Mouse (Mus musculus) adrenal gland, adult (tissue): Measurements from ENCODE around the gene Nup188.

Experiments
- DNase-seq, 2 experiments: peaks; one replicate each; pipeline ENCODE4 v3.0.0; 2022 to 2023; ENCODE audit warnings: low spot score in 1 of 2; ENCODE audit not compliant: inconsistent age in 2 of 2

Nup188 gene

GRCm38 (mm10) chr2:30256616-30257350 is 29.4 kb upstream of the Nup188 start:
- DNase-seq: peak in 1 of 2 experiments; percentile 27

DNA sequence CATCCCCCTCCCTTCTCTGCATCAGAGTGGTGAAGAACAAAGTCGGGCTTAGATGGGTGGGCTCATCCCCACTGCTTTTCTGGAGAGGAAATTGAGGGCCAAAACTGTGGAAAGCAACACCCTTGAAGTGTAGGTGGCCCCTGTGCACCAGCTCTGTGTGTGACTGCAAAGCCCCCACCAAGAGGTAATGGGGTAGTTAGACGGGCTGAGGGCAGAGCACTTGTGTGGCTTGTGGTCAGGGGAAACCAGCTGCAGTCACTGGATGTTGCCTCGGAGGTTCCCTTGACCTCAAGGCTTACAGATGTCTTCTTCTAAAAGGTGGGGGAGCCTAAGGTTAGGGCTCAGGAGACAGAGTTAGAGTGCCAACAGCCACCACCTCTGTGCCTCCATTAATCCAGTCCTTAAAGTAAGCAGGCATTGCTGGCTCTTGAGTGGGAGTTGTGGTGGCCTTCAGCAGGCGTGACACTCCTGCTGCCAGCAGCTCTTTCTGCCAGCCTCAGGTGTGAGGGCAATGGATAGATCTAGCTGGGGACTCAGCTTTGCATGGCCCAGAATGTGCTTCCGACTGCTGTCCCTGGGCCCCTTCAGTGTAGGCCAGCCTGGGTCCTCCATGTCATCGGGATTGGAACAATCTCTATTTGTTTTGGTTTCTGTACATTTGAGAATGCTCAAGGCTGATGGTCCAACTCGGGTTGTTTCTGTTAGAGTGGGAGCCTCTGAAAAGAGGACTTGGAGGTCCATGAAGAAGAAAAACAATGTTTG is 28.3 kb upstream of the Nup188 start:
- peak in 1 of 2 experiments; percentile 36 for DNase-seq

GRCm38 (mm10) chr2:30258600-30258999 is 27.6 kb upstream of the Nup188 start:
- peak; percentile 61 to 73 for DNase-seq

- DNase-seq: peak in 1 of 2 experiments; percentile 39
Observed at GRCm38 (mm10) chr2:30259131-30260064, 26.8 kb upstream of the Nup188 start.

GRCm38 (mm10) chr2:30261064-30261736 is 25.0 kb upstream of the Nup188 start:
- DNase-seq: peak in 1 of 2 experiments; percentile 41

GRCm38 (mm10) chr2:30261921-30262839 is 24.0 kb upstream of the Nup188 start:
- DNase-seq: peak in 1 of 2 experiments; percentile 42

DNA sequence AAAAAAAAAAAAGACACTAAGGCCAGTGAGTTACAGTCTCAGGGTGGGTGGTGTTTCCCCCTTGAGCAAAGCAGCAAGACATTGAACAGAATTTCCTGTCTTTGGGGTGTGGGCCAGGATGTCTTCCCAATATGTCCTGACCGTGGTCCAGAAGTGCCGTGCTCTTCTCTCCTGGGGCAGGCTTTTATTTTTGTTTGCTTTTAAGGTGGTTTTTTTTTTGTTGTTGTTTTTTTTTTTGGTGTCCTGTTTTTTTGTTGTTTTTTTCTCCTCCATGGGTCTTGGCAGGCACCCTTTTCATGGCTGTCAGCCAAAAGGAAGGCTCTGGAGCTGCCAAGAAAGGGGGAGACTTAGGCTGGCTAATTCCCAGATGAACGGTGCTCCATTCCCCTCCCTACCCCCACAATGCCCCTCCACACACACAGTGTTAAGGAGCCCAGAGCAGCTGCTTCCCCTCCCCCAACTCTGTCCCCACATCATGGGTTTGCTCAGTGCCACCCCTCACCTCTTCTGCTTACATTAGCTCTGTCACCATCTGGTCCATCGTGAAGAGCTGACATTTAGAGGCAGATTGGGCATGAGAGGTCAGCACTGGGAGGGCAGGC is 23.3 kb upstream of the Nup188 start:
- peak; percentile 65 to 88 for DNase-seq

DNA sequence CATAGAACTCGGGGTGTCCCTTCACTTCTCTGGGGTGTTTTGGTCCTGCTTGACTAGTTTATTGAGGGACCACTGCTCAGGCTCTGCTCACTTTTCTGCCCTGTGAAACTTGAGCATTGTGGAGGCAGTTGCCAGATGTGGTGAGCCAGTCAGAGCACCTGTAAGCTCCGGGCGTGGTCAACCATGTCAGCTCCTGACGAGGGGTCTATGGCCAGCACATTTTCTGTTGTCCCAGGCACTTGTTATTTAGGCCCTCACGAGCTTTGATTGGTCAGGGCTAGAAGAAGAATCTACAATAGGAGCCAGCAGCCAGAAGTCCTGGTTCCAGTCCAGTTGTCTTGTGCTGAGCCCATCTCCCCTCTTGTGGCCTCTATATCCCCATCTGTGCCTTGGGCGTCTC is 22.4 kb upstream of the Nup188 start:
- DNase-seq: peak in 1 of 2 experiments; percentile 42

DNA sequence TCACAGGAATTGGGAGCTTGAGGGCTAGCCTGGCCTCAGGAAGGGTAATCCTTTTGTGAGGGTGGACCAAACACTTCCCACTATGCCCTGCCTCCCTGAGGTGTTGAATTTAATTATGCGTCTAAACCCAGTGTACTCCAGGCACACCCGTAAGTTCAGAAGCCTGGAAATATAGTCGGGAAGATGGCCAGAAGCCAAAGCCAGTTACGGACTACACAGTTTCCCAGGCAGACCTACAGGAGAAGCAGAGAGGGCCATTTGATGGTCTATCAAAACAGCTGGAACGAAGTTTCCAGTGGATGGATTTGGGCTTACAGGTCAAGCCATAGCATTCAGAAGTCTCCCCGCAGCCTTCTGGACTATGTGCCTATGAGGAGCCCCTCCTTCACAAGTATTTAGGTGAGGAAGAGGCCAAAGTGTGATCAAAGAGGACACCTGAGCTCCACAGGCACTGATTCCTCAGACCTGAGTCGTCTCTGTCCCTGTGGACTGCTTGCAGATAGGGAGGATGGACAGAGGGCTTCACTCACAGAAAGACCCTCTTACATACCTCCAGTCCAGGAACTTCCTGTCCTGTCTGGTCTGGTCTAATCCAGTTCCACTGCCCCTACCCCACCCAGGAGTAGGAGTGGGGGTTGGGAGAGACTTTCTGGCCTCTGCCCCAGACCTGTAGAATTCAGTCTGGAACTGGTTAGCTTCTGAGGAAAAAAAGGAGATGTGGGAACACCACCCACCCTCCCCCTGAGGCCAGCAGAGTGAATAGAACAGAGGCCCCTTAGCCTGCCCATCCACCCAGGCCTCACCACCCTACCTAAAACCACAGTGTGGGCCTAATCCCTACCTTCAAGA is 21.3 kb upstream of the Nup188 start:
- DNase-seq: peak in 1 of 2 experiments; percentile 54

DNA sequence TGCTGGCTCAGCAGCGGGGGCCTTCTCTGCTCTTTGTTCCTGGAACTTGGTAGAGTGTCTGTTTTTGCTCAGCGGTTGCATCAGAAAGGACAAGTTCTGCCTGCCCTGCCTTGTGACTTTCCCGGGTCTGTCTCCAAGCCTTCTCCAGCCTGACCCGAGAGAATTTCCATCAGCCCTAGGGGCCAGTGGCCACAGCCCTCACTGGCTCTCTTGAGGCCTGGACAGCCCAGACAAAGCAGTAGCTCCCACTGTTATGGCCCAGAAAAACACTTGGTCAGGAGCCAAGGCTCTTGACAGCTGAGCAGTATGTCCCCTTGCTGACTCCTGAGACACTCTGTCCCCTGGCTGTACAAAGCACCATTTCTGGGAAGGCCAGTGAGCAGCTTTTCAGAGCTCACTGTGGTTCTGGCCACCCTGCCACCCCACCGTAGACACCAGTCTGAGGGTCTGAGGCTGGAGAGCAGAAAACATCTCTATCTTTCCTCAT is 20.4 kb upstream of the Nup188 start, which contains the start of gene Phyhd1:
Gene Phyhd1 (plus strand): TSS at position 437 of the 487 bp plus-strand sequence.
- DNase-seq: peak; percentile 87 to 91

GRCm38 (mm10) chr2:30266392-30266941 is 19.7 kb upstream of the Nup188 start:
- DNase-seq: peak; percentile 81 to 89

DNA sequence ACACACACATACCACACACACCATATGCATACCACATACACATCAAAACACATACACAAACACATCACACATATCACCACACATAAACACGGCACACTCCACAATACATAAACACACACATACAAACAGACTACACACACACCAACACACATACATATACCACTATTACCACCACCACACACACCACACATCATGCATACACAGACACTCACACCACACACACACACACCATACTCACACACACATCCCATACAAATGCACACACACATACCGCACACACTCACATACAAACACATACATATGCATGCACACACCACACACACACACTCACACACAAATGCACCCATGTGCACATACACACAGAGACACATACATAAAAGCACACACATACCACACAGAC is 18.7 kb upstream of the Nup188 start:
- DNase-seq: peak in 1 of 2 experiments; percentile 26

GRCm38 (mm10) chr2:30268371-30268770 is 17.8 kb upstream of the Nup188 start:
- DNase-seq: peak in 1 of 2 experiments; percentile 70

GRCm38 (mm10) chr2:30269241-30269990 is 16.8 kb upstream of the Nup188 start:
- DNase-seq: peak in 1 of 2 experiments; percentile 43

DNA sequence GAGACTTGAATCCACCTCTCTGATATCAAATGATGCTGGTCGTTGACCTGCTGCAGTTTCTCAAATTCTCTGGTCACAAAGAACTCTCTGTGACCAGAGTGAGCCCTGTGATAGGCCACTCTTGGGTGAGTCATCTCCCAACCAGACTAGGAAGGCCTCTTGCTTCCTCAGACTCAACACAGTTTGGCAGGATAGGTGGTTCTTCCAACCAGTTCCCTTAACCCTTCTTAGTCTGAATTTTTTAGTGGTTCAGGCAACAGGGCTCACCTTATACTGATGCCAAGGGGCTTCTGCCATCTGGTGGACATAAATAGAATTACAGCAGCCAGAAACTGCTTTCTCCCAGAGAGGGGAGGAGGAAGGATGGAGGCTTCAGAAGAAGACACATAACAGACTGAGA is 16.1 kb upstream of the Nup188 start:
- DNase-seq: peak; percentile 83 to 93

GRCm38 (mm10) chr2:30280743-30281142 is 5.5 kb upstream of the Nup188 start, which contains the start of gene Gm28038:
Gm28038 (plus strand) TSS chr2:30281043.
- DNase-seq: peak in 1 of 2 experiments; percentile 22

DNA sequence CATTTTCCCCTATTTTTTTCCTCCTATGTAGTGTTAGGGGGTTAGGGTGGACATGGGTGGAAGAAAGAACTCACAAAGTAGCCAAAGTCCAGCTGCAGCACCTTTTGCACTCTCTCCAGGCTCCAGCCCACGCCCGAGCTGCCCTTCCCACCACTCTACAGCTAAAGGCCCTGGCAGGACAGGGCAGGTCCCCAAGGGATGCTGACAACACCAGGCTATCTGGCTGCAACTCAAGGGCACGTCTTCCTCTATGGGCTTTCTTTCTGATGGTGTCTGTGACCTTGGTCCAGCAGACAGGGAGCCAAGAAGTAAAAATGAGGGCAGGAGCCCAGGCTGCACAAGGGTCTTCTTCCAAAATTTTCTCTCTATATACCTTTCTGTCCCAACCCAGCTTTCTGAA is 4.5 kb upstream of the Nup188 start:
- peak; percentile 59 to 84 for DNase-seq
